Mouse (Mus musculus): Measurements from ENCODE around the gene Stk39. TPM values are rescaled to one million over a fixed set of nuclear protein-coding genes. Genes with fewer than 3 reads are reported as not detected.
A peak's percentile ranks its signal among the peaks of the same experiment; 100 is the strongest.

Gene Stk39
- polyA plus RNA-seq, 1 experiment, result not detected

DNA sequence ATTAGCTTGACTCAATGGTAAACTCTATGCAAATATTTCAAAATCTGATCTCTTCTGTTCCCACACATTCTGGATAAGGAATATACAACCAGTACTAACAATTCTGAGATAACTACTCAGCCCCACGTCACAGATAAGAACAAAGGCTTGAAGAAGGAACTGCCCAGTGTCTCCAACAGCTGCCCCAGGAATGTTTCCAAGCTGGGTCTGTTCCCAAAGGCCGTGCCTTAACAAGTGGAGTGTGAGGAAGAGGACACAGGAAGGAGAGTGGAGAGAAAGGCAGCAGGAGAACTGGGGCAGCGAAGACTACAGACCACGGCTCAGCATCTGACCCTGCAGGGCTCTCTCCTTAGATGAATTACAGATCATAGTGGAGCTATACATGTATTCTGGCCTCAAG lies 39.2 kb downstream of the Stk39 start:
- Histone ChIP-seq H3K27me3 (ENCODE audit: control insufficient read depth) (peaks cover 22% of the 10 kb centered on the region), H3K36me3 (ENCODE audit: control insufficient read depth) (no peaks in the 10 kb centered on the region), H3K4me1 (ENCODE audit: control insufficient read depth) (no peaks in the 10 kb centered on the region; the same call in 1 of the 2 replicates), H3K4me3 (replicated peaks) (no peak overlapping the region), H3K9me3 (ENCODE audit: control insufficient read depth, low read length) (no peaks in the 10 kb centered on the region)
- TF ChIP-seq TAL1 (IDR thresholded peaks at IDR 0.05; ENCODE audit: low read length), result no peak

DNA sequence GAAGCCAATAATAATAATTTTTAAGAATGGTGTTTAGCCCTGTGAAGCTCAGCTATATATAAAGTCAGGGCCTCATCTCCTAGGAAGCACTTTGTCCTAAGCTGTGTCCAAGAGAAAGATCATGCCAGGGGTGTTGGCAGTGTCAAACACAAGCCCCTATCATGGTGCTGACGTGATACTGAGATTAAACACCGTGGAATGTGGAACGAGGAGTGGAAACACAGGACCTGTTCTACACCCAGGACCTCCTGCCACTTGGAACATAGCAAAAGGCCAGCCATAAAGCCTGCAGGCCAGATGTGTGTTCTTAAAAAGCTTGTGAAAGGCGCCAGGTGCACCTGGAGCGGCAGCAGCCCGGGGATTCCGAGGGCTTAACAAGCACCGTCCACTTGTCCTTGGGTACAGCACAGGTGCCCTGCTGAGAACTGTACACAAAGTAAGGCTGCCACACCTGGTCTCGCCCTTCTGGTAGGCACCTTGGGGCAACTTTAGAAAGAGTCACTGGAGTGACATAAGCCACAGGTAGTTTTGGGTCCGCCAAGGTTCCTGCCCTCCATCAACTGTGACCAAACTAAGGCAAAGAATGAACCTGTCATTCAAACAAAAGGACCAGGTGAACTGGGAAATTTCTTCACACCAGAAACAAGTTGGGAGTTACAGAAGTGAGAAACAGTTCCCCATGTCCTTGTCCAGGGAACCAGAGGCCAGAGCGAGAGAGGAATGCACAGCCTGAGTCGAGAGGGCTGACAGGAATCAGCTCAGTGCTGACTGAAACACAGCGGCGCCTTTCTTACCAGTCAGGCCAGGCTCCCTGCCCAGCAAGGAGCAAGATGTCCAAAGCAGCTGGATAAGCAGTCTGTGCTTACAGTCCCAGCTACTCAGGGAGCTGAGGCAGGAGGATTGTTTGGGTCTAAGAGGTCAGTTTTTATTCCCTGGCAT lies 40.8 kb downstream of the Stk39 start:
- TF ChIP-seq TAL1 (IDR thresholded peaks at IDR 0.05; ENCODE audit: low read length), result no peak
- no peak for TF ChIP-seq GATA1 (IDR thresholded peaks at IDR 0.05; ENCODE audit: low read length)
- Histone ChIP-seq H3K27me3 (ENCODE audit: control insufficient read depth) (peaks cover 19% of the 10 kb centered on the region), H3K4me3 (replicated peaks) (no peak overlapping the region), H3K36me3 (ENCODE audit: control insufficient read depth) (no peaks in the 10 kb centered on the region), H3K9me3 (ENCODE audit: control insufficient read depth, low read length) (no peaks in the 10 kb centered on the region), H3K4me1 (ENCODE audit: control insufficient read depth) (peaks cover 8% of the 10 kb centered on the region)

DNA sequence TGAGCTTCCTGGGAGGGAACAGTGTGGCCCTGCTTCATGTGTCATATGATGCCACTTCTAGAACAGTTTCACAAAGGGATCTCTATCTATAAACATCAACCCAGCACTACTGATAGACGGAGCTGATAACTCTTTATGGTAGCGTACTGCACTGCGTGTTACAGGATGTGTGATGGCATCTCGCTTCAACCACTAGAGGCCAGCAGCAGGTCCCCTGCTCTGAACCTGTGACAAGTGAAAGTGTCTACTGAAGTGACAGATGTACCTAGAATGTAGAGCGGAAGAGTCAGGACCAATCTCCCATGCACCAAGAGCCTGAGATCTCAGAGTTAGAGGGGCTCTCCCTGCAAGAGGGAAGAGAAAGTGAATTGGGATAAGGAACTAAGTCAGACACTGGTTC lies 41.6 kb downstream of the Stk39 start:
- Histone ChIP-seq H3K27me3 (ENCODE audit: control insufficient read depth) (peaks cover 11% of the 10 kb centered on the region), H3K4me3 (replicated peaks) (no peak overlapping the region), H3K9me3 (ENCODE audit: control insufficient read depth, low read length) (peaks cover 2% of the 10 kb centered on the region; the same call in 1 of the 2 replicates), H3K36me3 (ENCODE audit: control insufficient read depth) (no peaks in the 10 kb centered on the region), H3K4me1 (ENCODE audit: control insufficient read depth) (peaks cover 16% of the 10 kb centered on the region)
- TF ChIP-seq TAL1 (IDR thresholded peaks at IDR 0.05; ENCODE audit: low read length) (no peak), GATA1 (IDR thresholded peaks at IDR 0.05; ENCODE audit: low read length) (no peak)

DNA sequence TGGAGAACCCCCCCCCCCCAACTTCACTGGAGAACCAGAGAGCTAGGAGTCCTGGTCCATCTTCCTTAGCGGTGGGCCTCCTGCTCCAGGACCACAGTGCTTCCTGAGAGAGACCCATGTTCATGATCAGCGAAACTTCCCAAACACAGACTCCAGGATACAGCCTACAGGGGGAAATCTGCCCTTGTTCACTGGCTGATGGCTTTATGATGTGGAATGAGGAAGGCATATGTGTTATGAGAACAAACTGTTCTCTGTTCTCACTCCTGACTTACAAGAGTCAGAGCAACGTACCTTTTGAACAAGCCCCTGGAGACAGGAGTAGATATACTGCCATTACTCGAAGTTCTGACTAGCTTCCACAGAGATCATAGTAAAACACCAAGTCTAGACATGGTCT lies 42.6 kb downstream of the Stk39 start:
- H3K4me1 ChIP-seq (ENCODE audit: control insufficient read depth), result peaks cover 26% of the 10 kb centered on the region
- H3K4me3 ChIP-seq (replicated peaks), result no peak overlapping the region

DNA sequence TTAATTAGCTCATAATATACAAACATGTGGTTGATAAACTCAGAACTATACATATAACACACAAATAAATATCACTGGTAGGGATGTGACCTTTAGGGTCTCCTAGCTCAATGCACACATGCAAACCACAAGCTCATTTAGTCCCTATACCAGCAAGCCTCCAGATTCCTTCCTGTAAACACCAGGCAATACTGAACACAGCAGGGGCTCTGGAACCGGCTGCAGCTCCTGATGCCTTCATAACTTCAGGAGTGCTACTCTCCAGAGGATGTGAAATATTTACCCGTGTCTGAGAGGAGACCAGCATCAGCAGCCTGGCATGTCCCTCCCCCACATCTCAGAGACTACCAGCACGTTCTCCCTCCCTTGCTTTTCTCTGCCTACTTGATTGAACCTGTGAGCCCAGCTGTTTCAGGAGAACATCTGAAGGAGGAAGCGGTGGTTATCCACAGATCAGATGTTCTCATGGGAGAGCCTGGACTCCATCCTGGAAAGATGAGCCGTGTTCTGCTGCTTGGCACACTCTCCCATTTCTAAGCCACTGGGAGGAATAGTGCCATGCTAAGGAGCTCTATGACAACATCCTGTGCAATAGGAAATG lies 45.0 kb downstream of the Stk39 start:
- TF ChIP-seq GATA1 (IDR thresholded peaks at IDR 0.05; ENCODE audit: low read length) (no peak), TAL1 (IDR thresholded peaks at IDR 0.05; ENCODE audit: low read length) (no peak)
- Histone ChIP-seq H3K27me3 (ENCODE audit: control insufficient read depth) (no peaks in the 10 kb centered on the region), H3K4me1 (ENCODE audit: control insufficient read depth) (peaks cover 26% of the 10 kb centered on the region), H3K36me3 (ENCODE audit: control insufficient read depth) (no peaks in the 10 kb centered on the region), H3K9me3 (ENCODE audit: control insufficient read depth, low read length) (peaks cover 2% of the 10 kb centered on the region; the same call in 1 of the 2 replicates), H3K4me3 (replicated peaks) (no peak overlapping the region)

More for the DNA sequence above, 42.6 kb downstream of the Stk39 start:
- no peaks in the 10 kb centered on the region for H3K36me3 ChIP-seq (ENCODE audit: control insufficient read depth)
- H3K9me3 ChIP-seq (ENCODE audit: control insufficient read depth, low read length), result peaks cover 2% of the 10 kb centered on the region; the same call in 1 of the 2 replicates
- H3K27me3 ChIP-seq (ENCODE audit: control insufficient read depth), result peaks cover 6% of the 10 kb centered on the region
- TF ChIP-seq TAL1 (IDR thresholded peaks at IDR 0.05; ENCODE audit: low read length) (no peak), GATA1 (IDR thresholded peaks at IDR 0.05; ENCODE audit: low read length) (no peak)

DNA sequence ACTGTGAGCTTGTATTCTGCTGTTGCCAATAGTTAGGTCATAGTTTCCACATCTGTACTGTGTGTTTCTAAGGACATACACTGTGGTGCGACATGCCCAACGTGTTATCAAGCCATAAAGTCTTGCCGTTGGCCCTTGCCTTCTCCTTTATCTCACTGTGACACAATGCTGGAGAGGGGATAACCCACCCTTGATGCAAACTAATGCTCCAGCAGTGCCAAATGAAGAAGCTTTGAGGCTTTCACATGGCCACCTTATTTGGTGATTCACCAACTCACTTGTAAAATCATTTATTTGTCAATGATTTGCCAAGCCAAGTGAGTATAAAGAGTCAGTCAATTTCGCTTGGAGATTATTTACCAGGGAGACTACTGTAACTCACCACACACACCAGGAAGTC lies 46.0 kb downstream of the Stk39 start:
- Histone ChIP-seq H3K9me3 (ENCODE audit: control insufficient read depth, low read length) (peaks cover 2% of the 10 kb centered on the region; the same call in 1 of the 2 replicates), H3K27me3 (ENCODE audit: control insufficient read depth) (no peaks in the 10 kb centered on the region), H3K36me3 (ENCODE audit: control insufficient read depth) (no peaks in the 10 kb centered on the region), H3K4me1 (ENCODE audit: control insufficient read depth) (peaks cover 30% of the 10 kb centered on the region), H3K4me3 (replicated peaks) (peak overlapping the region; percentile 41)
- TF ChIP-seq GATA1 (IDR thresholded peaks at IDR 0.05; ENCODE audit: low read length) (peak; percentile 82), TAL1 (IDR thresholded peaks at IDR 0.05; ENCODE audit: low read length) (peak; percentile 80)

DNA sequence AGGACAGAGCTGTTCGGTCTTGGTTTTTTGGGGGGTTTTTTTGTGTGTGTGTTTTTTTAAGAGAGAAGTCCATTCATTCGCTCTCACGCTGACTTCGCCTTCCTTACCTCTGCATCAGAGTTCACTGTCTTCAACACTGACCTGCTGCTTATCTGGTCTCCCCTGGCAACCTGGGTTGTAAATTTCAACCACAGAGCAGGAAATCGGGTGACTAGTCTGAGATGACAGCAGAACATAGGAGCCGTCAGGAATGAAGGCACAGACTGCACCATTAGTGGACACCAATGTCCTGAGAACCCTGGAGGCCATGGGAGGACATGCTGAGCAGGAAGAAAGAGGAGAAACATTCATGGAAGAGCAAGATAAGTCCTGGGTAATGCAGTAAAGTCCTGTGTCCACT lies 51.1 kb downstream of the Stk39 start:
- Histone ChIP-seq H3K27me3 (ENCODE audit: control insufficient read depth) (no peaks in the 10 kb centered on the region), H3K4me3 (replicated peaks) (no peak overlapping the region), H3K36me3 (ENCODE audit: control insufficient read depth) (no peaks in the 10 kb centered on the region), H3K9me3 (ENCODE audit: control insufficient read depth, low read length) (peaks cover 1% of the 10 kb centered on the region; the same call in 1 of the 2 replicates), H3K4me1 (ENCODE audit: control insufficient read depth) (peaks cover 21% of the 10 kb centered on the region)
- TF ChIP-seq TAL1 (IDR thresholded peaks at IDR 0.05; ENCODE audit: low read length) (no peak), GATA1 (IDR thresholded peaks at IDR 0.05; ENCODE audit: low read length) (no peak)

DNA sequence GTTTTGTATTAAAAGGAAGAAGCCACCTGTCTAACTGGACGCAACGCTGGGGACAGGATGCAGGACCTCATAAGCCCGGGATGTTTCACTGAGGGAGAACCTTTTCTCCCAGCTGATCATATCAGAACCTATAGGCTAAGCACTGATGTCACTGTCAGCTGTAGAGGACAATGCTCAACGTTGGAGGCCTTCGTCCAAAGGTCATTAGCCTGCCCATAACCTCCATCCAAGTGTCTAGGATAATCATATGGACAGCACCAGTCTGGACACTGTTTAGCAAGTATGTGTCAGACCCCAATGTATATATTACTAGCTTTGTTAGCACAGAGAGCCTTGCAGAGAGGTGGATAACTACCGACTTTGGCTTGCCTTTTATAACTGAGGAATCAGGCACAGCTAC lies 51.8 kb downstream of the Stk39 start:
- Histone ChIP-seq H3K27me3 (ENCODE audit: control insufficient read depth) (no peaks in the 10 kb centered on the region), H3K4me1 (ENCODE audit: control insufficient read depth) (peaks cover 13% of the 10 kb centered on the region), H3K9me3 (ENCODE audit: control insufficient read depth, low read length) (no peaks in the 10 kb centered on the region; the same call in 1 of the 2 replicates), H3K4me3 (replicated peaks) (no peak overlapping the region), H3K36me3 (ENCODE audit: control insufficient read depth) (no peaks in the 10 kb centered on the region)
- TF ChIP-seq TAL1 (IDR thresholded peaks at IDR 0.05; ENCODE audit: low read length), result no peak
- no peak for TF ChIP-seq GATA1 (IDR thresholded peaks at IDR 0.05; ENCODE audit: low read length)

DNA sequence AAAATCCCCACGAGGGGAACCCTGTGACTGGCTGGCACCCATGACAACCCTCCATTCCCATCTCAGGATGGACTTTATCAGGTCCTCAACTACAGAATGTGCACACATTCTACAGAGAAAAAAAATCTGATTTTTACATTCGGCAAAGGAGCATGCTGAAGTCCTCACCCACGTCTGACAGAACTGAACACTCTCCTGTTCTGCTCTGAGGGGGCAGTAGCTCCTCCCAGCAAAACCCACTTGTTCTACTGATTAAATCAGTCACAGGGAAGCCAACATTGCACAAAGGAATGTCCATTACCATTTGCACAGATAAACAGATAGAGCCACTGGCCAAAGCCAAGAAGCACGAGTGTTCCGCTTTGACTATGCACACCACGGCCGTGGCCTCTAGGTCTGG lies 52.3 kb downstream of the Stk39 start:
- H3K9me3 ChIP-seq (ENCODE audit: control insufficient read depth, low read length), result no peaks in the 10 kb centered on the region
- TF ChIP-seq TAL1 (IDR thresholded peaks at IDR 0.05; ENCODE audit: low read length), result no peak
- TF ChIP-seq GATA1 (IDR thresholded peaks at IDR 0.05; ENCODE audit: low read length), result no peak
- no peak overlapping the region for H3K4me3 ChIP-seq (replicated peaks)
- H3K27me3 ChIP-seq (ENCODE audit: control insufficient read depth), result no peaks in the 10 kb centered on the region
- H3K36me3 ChIP-seq (ENCODE audit: control insufficient read depth), result no peaks in the 10 kb centered on the region
- H3K4me1 ChIP-seq (ENCODE audit: control insufficient read depth), result peaks cover 8% of the 10 kb centered on the region

All from erythroblast, embryonic 14.5 days (primary cell).